In genomic region chr8:116116625-116117024, GRCm38 (mm10) we compare ENCODE assay signal across 12 mouse cellular contexts.
DNase-seq lines count a peak whose midpoint lies in the region; ATAC-seq lines count a peak whose summit lies in the region.
"Had no signal": no experiment of that assay in that cellular context is flagged by ENCODE, and none has a peak within 500 bp of the region (broad histone marks: within the 10 kb centered on the region; RNA-seq: fewer than 3 reads in every experiment).

No protein-coding gene starts in this region.

- H3K27me3 ChIP-seq in heart, embryonic 12.5 days (replicated peaks) = 0 out of 2 replicates have a peak, but pooled peaks cover 4% of the 10 kb centered on the region
- no peaks in the 10 kb centered on the region for H3K27me3 ChIP-seq in forebrain, embryonic 14.5 days (replicated peaks; ENCODE audit: control insufficient read depth, insufficient read depth, low read length)
- H3K27me3 ChIP-seq in midbrain, embryonic 12.5 days = peaks cover 29% of the 10 kb centered on the region
- H3K27me3 ChIP-seq: limb, embryonic 15.5 days had no signal

- H3K36me3 ChIP-seq in heart, embryonic 12.5 days = no peaks in the 10 kb centered on the region
- H3K36me3 ChIP-seq in forebrain, embryonic 14.5 days (ENCODE audit: control insufficient read depth, insufficient read depth, low read length) = no peaks in the 10 kb centered on the region
- no peaks in the 10 kb centered on the region for H3K36me3 ChIP-seq in midbrain, embryonic 12.5 days
- H3K36me3 ChIP-seq: embryonic facial prominence, embryonic 12.5 days; limb, embryonic 15.5 days had no signal

- no peak overlapping the region for H3K4me3 ChIP-seq in heart, embryonic 12.5 days
- H3K4me3 ChIP-seq in forebrain, embryonic 14.5 days (ENCODE audit: low read depth, low read length) = no peak overlapping the region
- H3K4me3 ChIP-seq in midbrain, embryonic 12.5 days = no peak overlapping the region
- H3K4me3 ChIP-seq: embryonic facial prominence, embryonic 12.5 days; heart, adult 2 months; limb, embryonic 15.5 days had no signal

- 0 out of 2 replicates have a peak, but pooled peaks cover 4% of the 10 kb centered on the region for H3K9me3 ChIP-seq in heart, embryonic 12.5 days (replicated peaks)
- no peaks in the 10 kb centered on the region for H3K9me3 ChIP-seq in forebrain, embryonic 14.5 days (replicated peaks; ENCODE audit: control insufficient read depth, low read length)
- no peaks in the 10 kb centered on the region for H3K9me3 ChIP-seq in midbrain, embryonic 12.5 days
- H3K9me3 ChIP-seq: embryonic facial prominence, embryonic 12.5 days; limb, embryonic 15.5 days had no signal

- no peak overlapping the region for H3K9ac ChIP-seq in heart, embryonic 12.5 days
- no peak overlapping the region for H3K9ac ChIP-seq in forebrain, embryonic 14.5 days (ENCODE audit: low read length)
- no peak overlapping the region for H3K9ac ChIP-seq in midbrain, embryonic 12.5 days (replicated peaks)
- H3K9ac ChIP-seq: embryonic facial prominence, embryonic 12.5 days; limb, embryonic 15.5 days had no signal

- H3K4me1 ChIP-seq in heart, embryonic 12.5 days (replicated peaks) = peaks cover 24% of the 10 kb centered on the region
- H3K4me1 ChIP-seq in forebrain, embryonic 14.5 days (ENCODE audit: control insufficient read depth, insufficient read depth, low read length) = peaks cover 14% of the 10 kb centered on the region
- peaks cover 13% of the 10 kb centered on the region for H3K4me1 ChIP-seq in midbrain, embryonic 12.5 days

- WGBS in heart, embryonic 12.5 days = 58% methylated on average over 7 of the region's 7 CpGs
- 19% methylated on average over 7 of the region's 7 CpGs for WGBS in forebrain, embryonic 14.5 days
- 36% methylated on average over 7 of the region's 7 CpGs for WGBS in midbrain, embryonic 12.5 days

- ATAC-seq in heart, embryonic 12.5 days (ENCODE audit: insufficient number of reproducible peaks, low FRiP score) = 0 out of 2 replicates have a peak, but pooled peaks have one; percentile 33
- ATAC-seq in forebrain, embryonic 14.5 days = peak; percentile 70
- ATAC-seq in midbrain, embryonic 12.5 days (ENCODE audit: low FRiP score, low read depth) = peak; percentile 23; the same call in 1 of the 2 replicates
- ATAC-seq: CD4-positive, CD25-positive, alpha-beta regulatory T cell, adult 4 months had no signal

- H3K27ac ChIP-seq in heart, embryonic 12.5 days (ENCODE audit: poor library complexity, severe bottlenecking) = no peak overlapping the region
- no peak overlapping the region for H3K27ac ChIP-seq in forebrain, embryonic 14.5 days (ENCODE audit: low read depth, low read length)
- no peak overlapping the region for H3K27ac ChIP-seq in midbrain, embryonic 12.5 days (replicated peaks)
- H3K27ac ChIP-seq: heart, adult 2 months; limb, embryonic 15.5 days had no signal

- no peak for DNase-seq in heart, postnatal 4 days
- DNase-seq in 3T3-L1 (ENCODE audit: low read depth, low spot score) = peak; percentile 8
- DNase-seq in forebrain, embryonic 14.5 days (ENCODE audit: low spot score) = peak; percentile 71
- no peak for DNase-seq in ovary, postnatal 10 days (ENCODE audit: low spot score)
- no peak for DNase-seq in B cell, adult 2 months
- DNase-seq in heart, adult 18-20 months = no peak

- no peak overlapping the region for H3K4me2 ChIP-seq in heart, embryonic 12.5 days
- no peak overlapping the region for H3K4me2 ChIP-seq in forebrain, embryonic 14.5 days (ENCODE audit: low read length)
- 0 out of 2 replicates have a peak overlapping the region, but pooled peaks have one; percentile 36 for H3K4me2 ChIP-seq in midbrain, embryonic 12.5 days (replicated peaks)

Comparison
In these comparisons a context has a peak if more than half of its experiments do, and no peak if none do; other contexts are left out.
1. DNase-seq: peak in 3T3-L1 (single experiment) and forebrain, embryonic 14.5 days (single experiment); none in heart, postnatal 4 days (single experiment), ovary, postnatal 10 days (single experiment), B cell, adult 2 months (0 of 2) and heart, adult 18-20 months (0 of 2).
2. Peak in every context shown above with its lines, with median percentiles within 50 percentile points of each other: ATAC-seq.